9 mouse cellular contexts compared by ENCODE assay signal in the genomic region with DNA sequence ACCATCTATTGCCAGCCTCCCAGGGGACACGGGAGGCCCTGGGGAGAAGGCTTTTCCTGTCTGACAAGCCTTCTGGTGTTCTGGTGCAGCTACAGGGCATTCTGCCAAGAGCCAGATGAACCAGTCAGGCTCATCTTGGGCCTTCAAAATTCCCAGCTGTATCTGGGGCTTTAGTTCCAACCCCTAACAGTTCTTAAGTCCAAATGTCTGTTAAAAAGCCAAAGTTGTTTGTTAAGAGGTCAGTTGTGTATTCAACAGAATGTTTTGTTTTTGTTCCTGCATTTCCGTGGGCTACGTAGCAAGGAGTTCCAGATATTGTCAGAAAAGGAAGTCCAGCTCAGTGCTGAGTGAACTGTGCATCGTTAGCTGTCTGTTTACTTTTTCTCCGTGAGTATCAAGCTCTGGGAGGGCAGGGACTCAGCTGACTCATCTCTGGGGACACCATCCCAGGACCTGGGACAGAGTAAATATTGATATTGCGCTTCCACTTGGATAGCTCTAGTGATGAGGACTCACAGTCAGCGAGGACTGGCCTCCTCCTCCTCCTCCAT. TPM values are rescaled to one million over a fixed set of nuclear protein-coding genes. Genes with fewer than 3 reads are reported as not detected.
A peak's percentile ranks its signal among the peaks of the same experiment; 100 is the strongest.
DNase-seq lines count a peak whose midpoint lies in the region; ATAC-seq and TF ChIP-seq lines count a peak whose summit lies in the region.
"Had no signal": no experiment of that assay in that cellular context is flagged by ENCODE, and none has a peak within 500 bp of the region (broad histone marks: within the 10 kb centered on the region; RNA-seq: fewer than 3 reads in every experiment).

No protein-coding gene starts in this region.

- no peak for DNase-seq in midbrain, embryonic 10.5 days (ENCODE audit: low spot score)
- DNase-seq in gastrocnemius, adult 2 months, result peak; percentile 79
- peak; percentile 56 for DNase-seq in kidney, adult 11 months
- DNase-seq in liver, postnatal 0 days, result no peak
- no peak for DNase-seq in left cerebral cortex, postnatal 36 days (ENCODE audit: low spot score in 2 of 2)
- DNase-seq in right cerebral cortex, postnatal 14 days, result no peak

- H3K27me3 ChIP-seq in midbrain, embryonic 13.5 days, result no peaks in the 10 kb centered on the region
- no peaks in the 10 kb centered on the region for H3K27me3 ChIP-seq in midbrain, embryonic 10.5 days (ENCODE audit: low read depth, poor library complexity, severe bottlenecking)
- H3K27me3 ChIP-seq in liver, postnatal 0 days (ENCODE audit: insufficient read depth, low read length), result no peaks in the 10 kb centered on the region
- H3K27me3 ChIP-seq in hindbrain, embryonic 13.5 days, result no peaks in the 10 kb centered on the region
- H3K27me3 ChIP-seq: hindbrain, embryonic 15.5 days had no signal

- ATAC-seq in midbrain, embryonic 13.5 days, result no peak
- ATAC-seq in liver, postnatal 0 days, result peak; percentile 89
- ATAC-seq in hindbrain, embryonic 13.5 days (ENCODE audit: low FRiP score), result no peak

- 0 out of 2 replicates have a peak overlapping the region, but pooled peaks have one; percentile 41 for H3K27ac ChIP-seq in midbrain, embryonic 13.5 days
- no peak overlapping the region for H3K27ac ChIP-seq in midbrain, embryonic 10.5 days (replicated peaks)
- H3K27ac ChIP-seq in gastrocnemius, adult 2 months, result peak overlapping the region; percentile 82
- H3K27ac ChIP-seq in liver, postnatal 0 days (ENCODE audit: low read depth), result peak overlapping the region; percentile 76
- H3K27ac ChIP-seq in hindbrain, embryonic 13.5 days, result no peak overlapping the region
- H3K27ac ChIP-seq: hindbrain, embryonic 15.5 days had no signal

- no peak overlapping the region for H3K4me3 ChIP-seq in midbrain, embryonic 13.5 days (replicated peaks)
- H3K4me3 ChIP-seq in midbrain, embryonic 10.5 days, result no peak overlapping the region
- H3K4me3 ChIP-seq in gastrocnemius, adult 2 months, result peak overlapping the region; percentile 13; the same call in 1 of the 2 replicates
- no peak overlapping the region for H3K4me3 ChIP-seq in liver, postnatal 0 days (ENCODE audit: low read depth, low read length)
- H3K4me3 ChIP-seq in hindbrain, embryonic 13.5 days, result no peak overlapping the region
- H3K4me3 ChIP-seq: hindbrain, embryonic 15.5 days had no signal

- no peaks in the 10 kb centered on the region for H3K36me3 ChIP-seq in midbrain, embryonic 13.5 days
- no peaks in the 10 kb centered on the region for H3K36me3 ChIP-seq in midbrain, embryonic 10.5 days
- no peaks in the 10 kb centered on the region for H3K36me3 ChIP-seq in liver, postnatal 0 days (replicated peaks; ENCODE audit: insufficient read depth, low read length)
- H3K36me3 ChIP-seq in hindbrain, embryonic 13.5 days, result no peaks in the 10 kb centered on the region
- H3K36me3 ChIP-seq: hindbrain, embryonic 15.5 days had no signal

- no peaks in the 10 kb centered on the region for H3K9me3 ChIP-seq in midbrain, embryonic 13.5 days
- no peaks in the 10 kb centered on the region for H3K9me3 ChIP-seq in midbrain, embryonic 10.5 days (replicated peaks)
- no peaks in the 10 kb centered on the region for H3K9me3 ChIP-seq in liver, postnatal 0 days (ENCODE audit: low read length)
- no peaks in the 10 kb centered on the region for H3K9me3 ChIP-seq in hindbrain, embryonic 13.5 days
- H3K9me3 ChIP-seq: hindbrain, embryonic 15.5 days had no signal

- intact Hi-C loops in gastrocnemius, adult 2 months (cut with DNase I), result no loop called here
- intact Hi-C loops in left cerebral cortex, postnatal 36 days (cut with DNase I), result no loop called here

- no peak for TF ChIP-seq EP300 in liver, postnatal 0 days (IDR thresholded peaks at IDR 0.05; ENCODE audit: low read depth)

- no peak for TF ChIP-seq CTCF in gastrocnemius, adult 2 months (IDR thresholded peaks at IDR 0.05)
- no peak for TF ChIP-seq CTCF in liver, postnatal 0 days (IDR thresholded peaks at IDR 0.05; ENCODE audit: low read depth)

- no peaks in the 10 kb centered on the region for H3K4me1 ChIP-seq in midbrain, embryonic 13.5 days (replicated peaks)
- no peaks in the 10 kb centered on the region for H3K4me1 ChIP-seq in midbrain, embryonic 10.5 days
- peaks cover 32% of the 10 kb centered on the region for H3K4me1 ChIP-seq in liver, postnatal 0 days (ENCODE audit: insufficient read depth)
- H3K4me1 ChIP-seq in hindbrain, embryonic 13.5 days (replicated peaks), result 0 out of 2 replicates have a peak, but pooled peaks cover 6% of the 10 kb centered on the region
- H3K4me1 ChIP-seq: hindbrain, embryonic 15.5 days had no signal

- 70% methylated on average over 7 of the region's 7 CpGs for WGBS in midbrain, embryonic 13.5 days
- 77% methylated on average over 7 of the region's 7 CpGs for WGBS in midbrain, embryonic 10.5 days
- 25% methylated on average over 7 of the region's 7 CpGs for WGBS in liver, postnatal 0 days (ENCODE audit: insufficient replicate concordance)
- WGBS in hindbrain, embryonic 13.5 days, result 65% methylated on average over 7 of the region's 7 CpGs

- H3K9ac ChIP-seq in midbrain, embryonic 13.5 days (replicated peaks), result no peak overlapping the region
- no peak overlapping the region for H3K9ac ChIP-seq in liver, postnatal 0 days (replicated peaks)
- no peak overlapping the region for H3K9ac ChIP-seq in hindbrain, embryonic 13.5 days
- H3K9ac ChIP-seq: hindbrain, embryonic 15.5 days had no signal

- H3K4me2 ChIP-seq in midbrain, embryonic 13.5 days (replicated peaks), result no peak overlapping the region
- no peak overlapping the region for H3K4me2 ChIP-seq in liver, postnatal 0 days (ENCODE audit: low read depth, low read length)
- no peak overlapping the region for H3K4me2 ChIP-seq in hindbrain, embryonic 13.5 days
- H3K4me2 ChIP-seq: hindbrain, embryonic 15.5 days had no signal

RNA-seq across cellular contexts. Expression of gene Trp53inp2, which starts 11.5 kb away (rescaled TPM):
- 118 and 131 TPM in 2 replicates for polyA plus RNA-seq in midbrain, embryonic 13.5 days (2015; fragmentation: Nextera tagmentation; extraction: Ambion mirVana)
- 43.6 and 75.1 TPM in 2 replicates for polyA plus RNA-seq in midbrain, embryonic 10.5 days (2016; fragmentation: Nextera tagmentation; extraction: Ambion mirVana)
- 100 to 1,000 TPM; 334 to 391 TPM for total RNA-seq in gastrocnemius, adult 2 months (2021)
- polyA plus RNA-seq in liver, postnatal 0 days (2015; fragmentation: Nextera tagmentation; extraction: Ambion mirVana), result 28.0 and 29.5 TPM in 2 replicates
- 125 and 126 TPM in 2 replicates for polyA plus RNA-seq in hindbrain, embryonic 13.5 days (2015; fragmentation: Nextera tagmentation; extraction: Ambion mirVana)
- total RNA-seq in left cerebral cortex, postnatal 36 days (2021), result 100 to 1,000 TPM; 147 to 173 TPM

RNA-seq across cellular contexts. Expression of gene Pigu, which starts 12.2 kb away (rescaled TPM):
- polyA plus RNA-seq in midbrain, embryonic 13.5 days (2015; fragmentation: Nextera tagmentation; extraction: Ambion mirVana), result 51.8 and 54.5 TPM in 2 replicates
- 57.1 and 58.5 TPM in 2 replicates for polyA plus RNA-seq in midbrain, embryonic 10.5 days (2016; fragmentation: Nextera tagmentation; extraction: Ambion mirVana)
- total RNA-seq in gastrocnemius, adult 2 months (2021), result 10 to 100 TPM; 23.8 to 24.7 TPM
- 15.3 and 15.9 TPM in 2 replicates for polyA plus RNA-seq in liver, postnatal 0 days (2015; fragmentation: Nextera tagmentation; extraction: Ambion mirVana)
- 52.1 and 53.6 TPM in 2 replicates for polyA plus RNA-seq in hindbrain, embryonic 13.5 days (2015; fragmentation: Nextera tagmentation; extraction: Ambion mirVana)
- 10 to 100 TPM; 25.7 to 30.5 TPM for total RNA-seq in left cerebral cortex, postnatal 36 days (2021)

Comparison
In these comparisons a context has a peak if more than half of its experiments do, and no peak if none do; other contexts are left out.
1. H3K27ac ChIP-seq: peak in midbrain, embryonic 13.5 days (single experiment), gastrocnemius, adult 2 months (single experiment) and liver, postnatal 0 days (single experiment); none in midbrain, embryonic 10.5 days (single experiment) and hindbrain, embryonic 13.5 days (single experiment).
2. DNase-seq: peak in gastrocnemius, adult 2 months (single experiment) and kidney, adult 11 months (single experiment); none in midbrain, embryonic 10.5 days (single experiment), liver, postnatal 0 days (single experiment), left cerebral cortex, postnatal 36 days (0 of 2) and right cerebral cortex, postnatal 14 days (single experiment).